Mouse (Mus musculus) left cerebral cortex, adult 2 months (tissue): Measurements from ENCODE around the gene Mrpl24. TPM values are rescaled to one million over a fixed set of nuclear protein-coding genes. Genes with fewer than 3 reads are reported as not detected.

Experiments
- DNase-seq, 2 experiments: peaks; one replicate each; pipeline ENCODE4 v3.0.0; 2021 to 2022; ENCODE audit warnings: low spot score in 2 of 2, mixed read lengths in 1 of 2; ENCODE audit errors: extremely low spot score in 1 of 2
- H3K27ac ChIP-seq: fragments of 200-600 bp; 2 replicates; pipeline ENCODE4 v1.8.1; 2022
- H3K4me3 ChIP-seq: fragments of 200-600 bp; 2 replicates; pipeline ENCODE4 v1.8.1; 2022
- CTCF ChIP-seq: fragments of 200-600 bp; IDR thresholded peaks from 2 replicates; pipeline ENCODE4 v1.8.1; 2022; ENCODE audit warnings: antibody characterized with exemption, mild to moderate bottlenecking, moderate library complexity
- intact Hi-C: fragments of 180-260 bp; cut with DNase I; formaldehyde crosslinking; loops from one replicate; pipeline ENCODE4 v1.15.1; 2025
- total RNA-seq, 2 experiments: library from RNA; stranded (reverse); gene quantifications; 2 replicates each; pipeline ENCODE4 v1.2.3; 2021

The Mrpl24 gene
- total RNA-seq, 2 experiments from 2014 or later = 52.6 to 55.1 TPM

DNA sequence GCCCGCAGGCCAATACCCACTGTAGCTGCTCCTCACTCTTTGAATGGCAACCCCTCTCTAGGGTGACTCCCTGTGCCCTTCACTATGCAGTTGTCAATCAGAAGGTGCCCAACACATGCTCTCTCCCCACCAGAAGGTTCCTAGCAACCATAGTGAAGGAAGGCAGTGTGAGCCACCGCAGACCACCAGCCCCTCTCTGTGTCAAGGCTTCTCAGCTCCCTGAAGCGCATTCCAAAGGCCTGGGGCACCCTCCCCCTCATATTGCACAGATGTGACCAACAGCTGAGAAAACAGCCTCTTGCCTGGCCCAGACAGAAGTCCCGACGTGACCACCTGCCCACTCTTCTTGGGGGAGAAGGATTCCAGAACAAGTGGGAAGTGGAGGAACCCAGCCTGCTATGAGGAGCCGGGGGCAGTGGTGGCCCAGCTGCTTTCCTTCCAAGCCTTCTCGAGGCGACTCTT is 52.9 kb downstream of the Mrpl24 start:
- H3K27ac ChIP-seq = no peak overlapping the region
- peak overlapping the region; percentile 46 for H3K4me3 ChIP-seq
- intact Hi-C loops = no loop called here
- DNase-seq = no peak
- no peak for TF ChIP-seq CTCF

DNA sequence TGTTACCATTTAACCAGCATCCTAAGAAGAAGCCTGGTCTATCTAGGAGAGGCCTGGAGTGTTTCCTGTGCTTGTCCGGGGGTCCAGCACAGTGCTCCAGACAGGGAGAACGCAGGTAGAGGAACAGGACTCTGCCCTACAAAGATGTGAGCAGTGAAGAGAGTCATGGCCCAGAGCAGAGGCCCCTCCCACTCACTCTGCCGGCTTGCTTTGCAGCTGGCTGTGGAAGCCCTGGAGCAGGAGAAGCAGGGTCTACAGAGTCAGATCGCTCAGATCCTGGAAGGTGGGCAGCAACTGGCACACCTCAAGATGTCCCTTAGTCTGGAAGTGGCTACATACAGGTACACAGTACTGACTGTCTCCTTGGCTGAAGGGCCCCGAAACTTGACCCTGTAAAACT is 53.5 kb downstream of the Mrpl24 start:
- TF ChIP-seq CTCF = no peak
- no peak overlapping the region for H3K27ac ChIP-seq
- DNase-seq = no peak
- intact Hi-C loops = no loop called here
- H3K4me3 ChIP-seq = no peak overlapping the region; the same call in 1 of the 2 replicates

Other genes starting within 250 kb of the Mrpl24 start
- gene Lrrc71, start 170.9 kb upstream of the Mrpl24 start, total RNA-seq = under 1 TPM; 0.16 to 0.54 TPM
- gene Ntrk1, start 124.3 kb upstream of the Mrpl24 start, total RNA-seq = under 1 TPM; 0.14 to 0.47 TPM
- under 1 TPM; 0.54 to 0.72 TPM for gene Insrr, start 122.6 kb upstream of the Mrpl24 start, total RNA-seq
- gene Pear1, start 95.2 kb upstream of the Mrpl24 start, total RNA-seq = 1 to 10 TPM; 7.8 to 7.9 TPM
- gene Sh2d2a, start 72.8 kb upstream of the Mrpl24 start, total RNA-seq = not detected
- 10 to 100 TPM; 58.3 to 60.6 TPM for gene Prcc, start 33.9 kb upstream of the Mrpl24 start, total RNA-seq
- gene Hdgf, start 13.2 kb upstream of the Mrpl24 start, total RNA-seq = 100 to 1,000 TPM; 148 to 151 TPM
- 10 to 100 TPM; 15.1 to 15.6 TPM for gene Isg20l2, start 10.8 kb downstream of the Mrpl24 start, total RNA-seq
- 10 to 100 TPM; 22.9 to 24.7 TPM for gene Rrnad1, start 11.2 kb downstream of the Mrpl24 start, total RNA-seq
- gene Crabp2, start 29.2 kb downstream of the Mrpl24 start, total RNA-seq = 1 to 10 TPM; 4.5 to 8.2 TPM
- gene Nes, start 51.6 kb downstream of the Mrpl24 start, total RNA-seq = 1 to 10 TPM; 5.7 to 6.2 TPM
- gene Bcan, start 80.7 kb downstream of the Mrpl24 start, total RNA-seq = 100 to 1,000 TPM; 241 to 256 TPM
- gene Hapln2, start 108.1 kb downstream of the Mrpl24 start, total RNA-seq = 10 to 100 TPM; 11.3 to 13.5 TPM
- gene Gpatch4, start 123.6 kb downstream of the Mrpl24 start, total RNA-seq = 10 to 100 TPM; 17.5 to 19.1 TPM
- gene Naxe, start 139.0 kb downstream of the Mrpl24 start, total RNA-seq = 10 to 100 TPM; 64.3 to 66.6 TPM
- gene Ttc24, start 158.8 kb downstream of the Mrpl24 start, total RNA-seq = not detected
- gene Iqgap3, start 162.5 kb downstream of the Mrpl24 start, total RNA-seq = under 1 TPM; 0.21 to 0.41 TPM
- 100 to 1,000 TPM; 223 to 225 TPM for gene Mef2d, start 222.9 kb downstream of the Mrpl24 start, total RNA-seq